Mouse (Mus musculus) forebrain, embryonic 14.5 days (tissue): Measurements from ENCODE around the gene Dab2ip. TPM values are rescaled to one million over a fixed set of nuclear protein-coding genes. Genes with fewer than 3 reads are reported as not detected.
A peak's percentile ranks its signal among the peaks of the same experiment; 100 is the strongest.

Experiments used
- ATAC-seq: fragments of 200-750 bp; cut with Nextera tagmentation; 2 replicates; pipeline ENCODE4 v1.8.0; 2017; ENCODE audit warnings: mild to moderate bottlenecking, moderate library complexity
- DNase-seq: peaks from one replicate; pipeline ENCODE4 v3.0.0-alpha.2; 2015; ENCODE audit warnings: low spot score
- H3K27ac ChIP-seq: fragments of 300-500 bp; sonication (generic); 2 replicates; pipeline ENCODE4 v1.5.1; 2014; ENCODE audit warnings: low read depth, mild to moderate bottlenecking, control low read depth, low read length, moderate library complexity
- H3K27me3 ChIP-seq: fragments of 300-500 bp; sonication (generic); replicated peaks from 2 replicates; pipeline ENCODE4 v1.6.1; 2014; ENCODE audit warnings: low read length, control low read depth, mixed read lengths; ENCODE audit not compliant: control insufficient read depth, insufficient read depth
- H3K36me3 ChIP-seq: fragments of 300-500 bp; sonication (generic); 2 replicates; pipeline ENCODE4 v1.6.1; 2014; ENCODE audit warnings: low read length, control low read depth; ENCODE audit not compliant: control insufficient read depth, insufficient read depth
- H3K4me1 ChIP-seq: fragments of 300-500 bp; sonication (generic); 2 replicates; pipeline ENCODE4 v1.6.1; 2014; ENCODE audit warnings: antibody characterized with exemption, low read length, control low read depth; ENCODE audit not compliant: control insufficient read depth, insufficient read depth
- H3K4me2 ChIP-seq: fragments of 300-500 bp; sonication (generic); 2 replicates; pipeline ENCODE4 v1.6.1; 2014; ENCODE audit warnings: mild to moderate bottlenecking, control low read depth, low read length
- H3K4me3 ChIP-seq: fragments of 300-500 bp; sonication (generic); 2 replicates; pipeline ENCODE4 v1.5.1; 2014; ENCODE audit warnings: low read depth, low read length, control low read depth
- H3K9ac ChIP-seq: fragments of 300-500 bp; sonication (generic); 2 replicates; pipeline ENCODE4 v1.6.1; 2014; ENCODE audit warnings: mild to moderate bottlenecking, low read length, control low read depth, moderate library complexity
- H3K9me3 ChIP-seq: fragments of 300-500 bp; sonication (generic); replicated peaks from 2 replicates; pipeline ENCODE4 v1.6.1; 2016; ENCODE audit warnings: low read length, control low read depth, mixed read lengths; ENCODE audit not compliant: control insufficient read depth
- WGBS: fragments of 180-500 bp; shearing (Covaris S2); extraction: QIAGEN DNeasy Blood & Tissue Kit; methylation state at CpG from one replicate; pipeline ENCODE4 v1.1.7; 2014; 5-methylcytosine and 5-hydroxymethylcytosine counted together
- polyA plus RNA-seq: library from polyadenylated mRNA; unstranded; fragments of >200 nt; fragmentation: Nextera tagmentation; extraction: Ambion mirVana; gene quantifications from 2 replicates; pipeline ENCODE4 v1.2.1, GENCODE M21; 2014

The Dab2ip gene
- polyA plus RNA-seq, 1 experiment from 2014 or later, result 29.7 TPM

GRCm38 (mm10) chr2:35746638-35747037, 188.6 kb downstream of the Dab2ip start:
- H3K4me1 ChIP-seq, result peaks cover 17% of the 10 kb centered on the region; the same call in 1 of the 2 replicates
- no peaks in the 10 kb centered on the region for H3K9me3 ChIP-seq
- no peak overlapping the region for H3K9ac ChIP-seq
- DNase-seq, result peak; percentile 81
- no peaks in the 10 kb centered on the region for H3K27me3 ChIP-seq
- peak; percentile 78 for ATAC-seq
- H3K36me3 ChIP-seq, result no peaks in the 10 kb centered on the region
- H3K4me2 ChIP-seq, result no peak overlapping the region
- WGBS, result 31% methylated on average over 5 of the region's 7 CpGs
- no peak overlapping the region for H3K4me3 ChIP-seq
- peak overlapping the region; percentile 77; the same call in 1 of the 2 replicates for H3K27ac ChIP-seq

GRCm38 (mm10) chr2:35747371-35748035, 189.4 kb downstream of the Dab2ip start:
- no peak overlapping the region for H3K9ac ChIP-seq
- H3K4me1 ChIP-seq, result peaks cover 17% of the 10 kb centered on the region; the same call in 1 of the 2 replicates
- H3K36me3 ChIP-seq, result no peaks in the 10 kb centered on the region
- H3K4me3 ChIP-seq, result no peak overlapping the region
- ATAC-seq (no peak; the same call in 1 of the 2 replicates), DNase-seq (no peak)
- no peaks in the 10 kb centered on the region for H3K27me3 ChIP-seq
- H3K4me2 ChIP-seq, result no peak overlapping the region
- H3K27ac ChIP-seq, result peak overlapping the region; percentile 40; the same call in 1 of the 2 replicates
- H3K9me3 ChIP-seq, result no peaks in the 10 kb centered on the region
- WGBS, result 72% methylated on average over 12 of the region's 12 CpGs

- H3K4me3 ChIP-seq, result no peak overlapping the region
- H3K9ac ChIP-seq, result no peak overlapping the region
- H3K4me1 ChIP-seq, result peaks cover 16% of the 10 kb centered on the region; the same call in 1 of the 2 replicates
- no peaks in the 10 kb centered on the region for H3K36me3 ChIP-seq
- H3K27ac ChIP-seq, result no peak overlapping the region
- ATAC-seq (no peak), DNase-seq (no peak)
- no peaks in the 10 kb centered on the region for H3K9me3 ChIP-seq
- H3K27me3 ChIP-seq, result no peaks in the 10 kb centered on the region
- 77% methylated on average over 7 of the region's 7 CpGs for WGBS
- no peak overlapping the region for H3K4me2 ChIP-seq
These were observed 192.6 kb downstream of the Dab2ip start for GRCm38 (mm10) chr2:35750533-35751141.

GRCm38 (mm10) chr2:35751781-35752505, 193.9 kb downstream of the Dab2ip start:
- DNase-seq (no peak), ATAC-seq (no peak)
- Histone ChIP-seq H3K4me3 (no peak overlapping the region), H3K9me3 (no peaks in the 10 kb centered on the region), H3K36me3 (no peaks in the 10 kb centered on the region), H3K4me2 (no peak overlapping the region), H3K9ac (0 out of 2 replicates have a peak overlapping the region, but pooled peaks have one; percentile 6), H3K27ac (no peak overlapping the region), H3K4me1 (peaks cover 8% of the 10 kb centered on the region; the same call in 1 of the 2 replicates), H3K27me3 (no peaks in the 10 kb centered on the region)
- WGBS, result 84% methylated on average over 18 of the region's 18 CpGs

GRCm38 (mm10) chr2:35756467-35756866, 198.4 kb downstream of the Dab2ip start:
- H3K9ac ChIP-seq, result no peak overlapping the region
- ATAC-seq, result no peak
- H3K4me2 ChIP-seq, result no peak overlapping the region
- no peaks in the 10 kb centered on the region for H3K9me3 ChIP-seq
- no peak overlapping the region for H3K27ac ChIP-seq
- H3K36me3 ChIP-seq, result no peaks in the 10 kb centered on the region
- no peak overlapping the region for H3K4me3 ChIP-seq
- 89% methylated on average over 7 of the region's 7 CpGs for WGBS
- DNase-seq, result no peak
- peaks cover 3% of the 10 kb centered on the region; the same call in 1 of the 2 replicates for H3K4me1 ChIP-seq
- H3K27me3 ChIP-seq, result no peaks in the 10 kb centered on the region

GRCm38 (mm10) chr2:35760352-35760751, 202.3 kb downstream of the Dab2ip start:
- Histone ChIP-seq H3K27ac (peak overlapping the region; percentile 65; the same call in 1 of the 2 replicates), H3K9me3 (no peaks in the 10 kb centered on the region), H3K4me2 (no peak overlapping the region), H3K27me3 (no peaks in the 10 kb centered on the region), H3K36me3 (no peaks in the 10 kb centered on the region), H3K9ac (no peak overlapping the region), H3K4me1 (peaks cover 3% of the 10 kb centered on the region; the same call in 1 of the 2 replicates), H3K4me3 (no peak overlapping the region)
- ATAC-seq (peak; percentile 38; the same call in 1 of the 2 replicates), DNase-seq (peak; percentile 41)
- 63% methylated on average over 8 of the region's 8 CpGs for WGBS

GRCm38 (mm10) chr2:35760867-35761266, 202.8 kb downstream of the Dab2ip start:
- H3K4me2 ChIP-seq, result no peak overlapping the region
- no peaks in the 10 kb centered on the region for H3K36me3 ChIP-seq
- DNase-seq (peak; percentile 48), ATAC-seq (peak; percentile 53; the same call in 1 of the 2 replicates)
- peak overlapping the region; percentile 65; the same call in 1 of the 2 replicates for H3K27ac ChIP-seq
- H3K9me3 ChIP-seq, result no peaks in the 10 kb centered on the region
- no peak overlapping the region for H3K9ac ChIP-seq
- peaks cover 3% of the 10 kb centered on the region; the same call in 1 of the 2 replicates for H3K4me1 ChIP-seq
- no peaks in the 10 kb centered on the region for H3K27me3 ChIP-seq
- H3K4me3 ChIP-seq, result no peak overlapping the region

GRCm38 (mm10) chr2:35761458-35761857, 203.4 kb downstream of the Dab2ip start:
- Histone ChIP-seq H3K27ac (no peak overlapping the region), H3K9ac (no peak overlapping the region), H3K36me3 (no peaks in the 10 kb centered on the region), H3K4me3 (no peak overlapping the region), H3K27me3 (no peaks in the 10 kb centered on the region), H3K4me2 (no peak overlapping the region), H3K9me3 (no peaks in the 10 kb centered on the region), H3K4me1 (peaks cover 3% of the 10 kb centered on the region; the same call in 1 of the 2 replicates)
- ATAC-seq (no peak), DNase-seq (no peak)
- WGBS, result 82% methylated on average over 5 of the region's 5 CpGs
